Mouse (Mus musculus) right cerebral cortex, postnatal 4 days (tissue): ENCODE measurements around the gene 2200002D01Rik.

Source experiments
- DNase-seq: peaks from one replicate; pipeline ENCODE4 v3.0.0-alpha.2; 2022

The 2200002D01Rik gene

GRCm38 (mm10) chr7:29248261-29248841 lies at the start of gene 2200002D01Rik:
TSS of gene 2200002D01Rik (minus strand) at chr7:29248466.
- DNase-seq = no peak

GRCm38 (mm10) chr7:29296998-29297397 lies 48.7 kb upstream of the 2200002D01Rik start:
- no peak for DNase-seq

DNA sequence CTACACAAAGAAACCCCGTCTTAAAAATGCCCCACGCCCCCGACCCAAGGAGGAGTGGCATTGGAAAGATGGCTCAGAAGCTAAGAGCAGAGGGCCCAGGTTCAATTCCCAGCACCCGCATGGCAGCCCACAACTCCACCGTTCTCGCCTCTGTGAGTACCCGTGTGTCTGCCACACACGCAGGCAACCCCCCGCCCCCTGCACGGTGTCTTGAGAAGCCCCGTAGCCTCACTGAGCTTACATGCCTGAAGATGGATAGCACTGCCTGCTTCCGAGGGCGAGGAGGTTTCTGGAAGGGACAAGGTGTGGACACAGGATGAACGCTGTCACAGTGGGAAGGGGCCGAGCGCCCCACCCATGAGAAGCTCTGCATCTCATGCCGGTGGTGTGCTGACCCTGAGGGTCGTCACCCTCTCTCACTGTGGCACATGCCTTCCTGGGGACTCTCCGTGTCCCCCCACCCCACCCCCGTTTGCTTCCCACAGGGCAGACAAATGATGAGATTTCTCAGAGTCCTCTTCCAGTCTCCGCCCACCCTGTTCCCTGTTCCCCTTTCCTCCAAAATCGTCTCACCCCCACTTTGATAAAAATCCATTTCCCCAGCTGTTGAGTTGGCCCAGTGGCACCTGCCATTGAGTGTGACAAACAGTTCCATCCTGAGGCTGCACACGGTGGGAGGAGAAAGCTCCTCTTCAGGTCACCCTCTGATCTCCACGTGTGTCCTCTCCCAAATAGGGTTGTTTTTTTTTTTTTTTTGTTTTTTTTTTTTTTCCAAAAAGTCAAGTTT lies 47.8 kb upstream of the 2200002D01Rik start:
- no peak for DNase-seq

DNA sequence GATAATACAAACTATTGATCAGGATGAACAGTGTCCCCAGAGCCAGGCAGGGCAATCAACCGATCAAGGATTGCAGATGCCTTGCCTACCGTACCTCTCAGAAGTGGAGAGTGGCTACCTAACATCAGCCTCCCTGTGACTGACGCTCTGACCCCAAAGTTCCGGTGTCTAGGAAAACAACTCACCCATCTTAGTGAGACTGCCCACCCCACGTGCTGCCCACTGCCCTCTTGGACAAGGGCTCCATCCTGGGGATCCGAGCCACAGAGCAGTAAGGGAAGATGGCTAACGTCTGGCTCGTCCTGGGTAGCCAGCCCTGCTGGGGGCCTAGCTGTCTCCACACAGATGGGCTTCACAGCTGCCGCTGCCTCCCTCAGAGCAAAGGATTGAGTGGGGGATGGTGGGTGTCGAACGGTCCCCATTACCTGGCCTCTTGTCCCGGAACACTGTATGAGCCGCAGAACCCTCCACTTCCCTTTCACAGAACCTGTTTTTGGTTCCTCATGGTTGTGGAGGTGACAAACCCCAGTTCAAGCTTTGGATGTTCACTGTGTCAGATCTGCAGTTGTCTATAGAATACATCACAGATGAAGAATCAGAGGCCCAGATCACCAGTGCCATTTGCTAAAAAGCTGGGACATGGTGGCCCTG lies 46.0 kb upstream of the 2200002D01Rik start:
- DNase-seq = no peak

- DNase-seq = no peak
Observed at GRCm38 (mm10) chr7:29293131-29294065, 45.1 kb upstream of the 2200002D01Rik start.

DNA sequence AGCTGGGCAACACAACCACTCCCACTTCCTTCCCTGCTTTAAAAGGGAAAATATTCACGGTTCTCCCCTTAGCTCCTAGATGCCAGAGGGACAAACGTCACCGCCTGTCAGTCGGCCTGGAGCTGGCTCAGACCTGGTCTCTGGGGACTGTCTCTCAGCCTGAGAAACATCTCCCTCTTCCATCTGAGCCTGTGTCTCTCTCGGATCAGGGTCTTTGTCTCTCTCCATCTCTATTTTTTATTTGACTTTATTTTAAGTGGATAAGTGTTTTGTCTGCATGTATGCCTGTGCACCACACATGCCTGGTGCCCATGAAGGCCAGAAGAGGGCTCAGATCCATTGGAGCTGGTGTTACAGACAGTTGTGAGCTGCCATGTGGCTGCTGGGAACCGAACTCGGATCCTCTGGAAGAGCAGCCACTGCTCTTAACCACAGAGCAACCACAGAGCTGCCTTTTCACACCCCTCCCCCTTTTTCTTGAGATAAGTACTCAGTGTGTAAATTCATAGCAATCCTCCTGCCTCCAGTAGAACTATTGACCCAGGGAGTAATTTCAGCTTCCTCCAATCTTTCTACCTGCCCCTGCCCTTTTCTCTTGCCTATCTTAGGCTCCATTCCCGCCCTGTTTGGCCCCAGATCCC lies 44.3 kb upstream of the 2200002D01Rik start:
- no peak for DNase-seq

GRCm38 (mm10) chr7:29291616-29292457 lies 43.6 kb upstream of the 2200002D01Rik start:
- DNase-seq = no peak

DNA sequence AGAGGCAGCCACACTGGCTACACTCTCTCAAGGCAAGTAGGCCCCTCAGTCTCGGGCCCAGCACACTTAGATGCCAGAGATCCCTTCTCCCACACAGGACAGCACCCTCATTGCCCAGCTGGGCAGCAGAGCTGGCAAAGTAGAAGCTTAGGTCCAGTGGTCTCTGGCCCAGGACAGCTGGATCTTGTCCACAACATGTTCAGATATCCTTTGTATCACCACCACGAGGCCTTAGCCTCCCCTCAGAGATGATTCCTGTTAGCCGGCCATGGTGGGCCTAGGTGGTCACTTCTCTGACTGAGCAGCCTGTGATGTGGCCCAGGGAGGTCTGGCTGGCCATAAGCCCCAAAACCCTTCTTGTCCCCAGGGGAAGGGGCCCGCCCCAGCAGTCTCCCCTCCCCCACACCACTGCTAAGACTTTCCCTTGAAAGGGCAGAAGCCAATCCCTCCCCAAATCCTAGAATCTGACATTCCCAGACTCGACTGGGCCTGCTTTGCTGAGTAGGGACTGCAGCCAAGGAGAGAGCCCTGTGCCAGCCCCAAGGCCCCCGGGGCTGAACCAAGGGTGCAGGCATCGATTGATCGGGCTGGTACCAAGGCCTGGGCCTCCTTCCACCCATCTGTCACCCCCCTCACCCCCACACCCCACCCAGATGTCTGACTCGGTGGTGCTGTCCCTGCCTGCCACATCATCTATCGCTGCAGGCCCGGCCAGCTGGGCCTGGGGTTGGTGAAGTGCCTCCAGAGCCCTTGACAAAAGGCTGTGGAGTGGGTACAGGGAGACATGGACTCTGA lies 42.6 kb upstream of the 2200002D01Rik start:
- no peak for DNase-seq

DNA sequence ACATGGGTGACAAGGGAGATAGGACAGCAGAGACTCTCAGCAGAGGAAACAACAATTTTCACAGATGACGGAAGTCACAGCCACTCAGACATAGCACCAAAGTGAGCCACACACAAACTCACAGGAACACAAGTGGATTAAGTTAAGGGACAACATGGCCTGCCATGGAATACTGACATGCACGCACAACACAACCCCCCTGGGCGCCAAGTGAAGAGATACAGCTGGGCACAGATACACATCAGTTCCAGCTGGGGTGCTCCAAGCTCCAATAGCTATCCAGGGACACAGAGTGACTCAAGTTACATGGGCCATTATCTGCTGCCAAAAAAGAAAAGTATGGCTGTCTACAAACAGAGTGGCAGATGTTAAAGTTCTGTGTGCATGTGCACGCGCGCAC lies 41.6 kb upstream of the 2200002D01Rik start:
- no peak for DNase-seq

DNA sequence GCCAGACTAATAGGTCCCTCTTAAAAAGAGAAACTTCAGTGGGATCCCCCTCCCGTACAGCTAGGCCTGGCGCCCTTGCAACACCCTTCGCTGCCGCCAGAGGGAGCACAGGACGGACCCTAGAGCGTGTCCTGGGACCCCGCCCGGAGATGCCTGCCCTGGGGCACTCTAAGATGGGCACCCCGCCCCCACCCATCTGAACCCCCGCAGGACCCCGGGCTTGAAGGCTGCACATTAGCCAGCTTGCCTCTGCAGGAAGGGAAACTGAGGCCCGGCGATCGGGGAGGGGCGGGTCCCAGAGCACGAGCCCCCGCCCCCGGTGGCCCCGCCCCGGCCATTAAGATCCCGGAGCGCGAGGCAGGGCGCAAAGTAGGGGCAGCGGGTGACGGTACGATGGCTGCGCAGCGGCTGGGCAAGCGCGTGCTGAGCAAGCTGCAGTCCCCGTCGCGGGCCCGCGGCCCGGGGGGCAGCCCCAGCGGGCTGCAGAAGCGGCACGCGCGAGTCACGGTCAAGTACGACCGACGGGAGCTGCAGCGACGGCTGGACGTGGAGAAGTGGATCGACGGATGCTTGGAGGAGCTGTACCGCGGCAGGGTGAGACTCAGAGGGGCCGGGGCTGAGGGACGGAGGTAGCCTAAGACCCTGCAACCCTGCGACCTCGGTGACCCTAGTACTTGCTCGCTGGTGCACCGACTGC lies 40.8 kb upstream of the 2200002D01Rik start, which contains the start of gene Ppp1r14a:
Gene Ppp1r14a, plus strand, starts transcription at position 367 of the 697 bp plus-strand sequence.
- DNase-seq = peak; percentile 77

GRCm38 (mm10) chr7:29288079-29288478 lies 39.8 kb upstream of the 2200002D01Rik start:
- no peak for DNase-seq

- DNase-seq = no peak
Observed at GRCm38 (mm10) chr7:29287481-29287880, 39.2 kb upstream of the 2200002D01Rik start.

DNA sequence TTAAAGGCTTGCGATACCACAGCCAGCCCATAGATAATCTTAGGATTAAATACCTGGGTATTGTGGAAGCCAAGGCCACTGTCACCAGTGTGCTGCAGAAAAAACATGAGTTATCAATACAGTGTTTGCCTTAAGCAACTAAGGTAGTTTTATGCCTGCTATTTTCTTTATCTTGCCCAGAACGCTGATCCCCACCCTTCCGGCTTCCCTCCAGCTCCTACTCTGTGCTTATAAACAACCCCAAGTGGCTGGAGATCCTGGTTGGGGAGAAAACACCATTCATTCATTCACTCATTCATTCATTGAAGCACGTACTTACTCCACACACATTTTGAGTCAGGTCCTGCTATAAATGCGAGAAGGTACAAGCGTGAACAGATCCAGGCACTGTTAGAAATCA lies 36.3 kb upstream of the 2200002D01Rik start:
- no peak for DNase-seq

- no peak for DNase-seq
Observed at GRCm38 (mm10) chr7:29283876-29284275, 35.6 kb upstream of the 2200002D01Rik start.

- DNase-seq = no peak
Observed at GRCm38 (mm10) chr7:29282074-29282554, 33.8 kb upstream of the 2200002D01Rik start.

DNA sequence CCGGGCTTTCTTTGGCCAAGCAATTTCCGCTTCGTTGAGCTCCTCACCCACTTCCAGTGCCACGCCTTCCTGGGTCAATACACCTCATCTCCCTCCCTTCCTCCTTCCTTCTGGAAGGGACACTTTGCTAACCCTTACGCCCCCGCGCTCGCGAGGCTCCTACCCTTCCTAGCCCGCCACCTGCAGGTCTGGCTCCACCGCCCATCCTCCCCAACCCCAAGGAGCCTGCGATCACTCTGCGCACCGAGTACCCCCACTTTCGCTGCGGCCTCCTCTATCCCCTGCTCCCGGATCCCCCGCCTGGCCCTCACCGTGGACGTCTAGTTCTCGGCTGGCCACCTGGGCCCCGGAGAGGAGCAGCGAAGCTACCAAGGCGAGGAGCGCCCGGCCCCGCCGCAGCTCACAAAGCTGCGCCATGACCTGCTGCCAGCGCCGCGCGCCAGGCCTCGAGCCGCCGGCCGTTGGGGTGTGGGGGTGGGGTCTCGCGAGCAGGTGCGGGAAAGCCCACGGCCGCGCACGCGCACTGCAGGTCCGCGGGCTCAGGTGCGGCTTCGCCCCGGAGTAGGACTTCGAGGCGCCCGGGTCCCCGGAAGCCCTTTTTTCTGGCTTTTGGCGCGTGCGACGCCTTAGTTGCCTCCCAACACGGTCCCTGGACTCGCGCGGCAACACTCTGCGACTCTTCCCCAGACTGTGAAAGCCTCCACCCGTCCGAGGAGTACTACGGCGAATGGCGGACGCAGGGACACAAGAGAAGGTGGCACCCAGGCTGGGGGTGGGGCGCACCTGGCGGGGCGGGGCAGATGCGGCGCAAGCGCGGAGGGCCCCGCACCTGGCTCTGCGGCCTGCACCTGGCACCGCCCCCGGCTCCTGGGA lies 33.2 kb upstream of the 2200002D01Rik start, which contains the start of gene Spint2:
Gene Spint2, minus strand, starts transcription at position 712 of the 873 bp plus-strand sequence.
- peak; percentile 49 for DNase-seq

DNA sequence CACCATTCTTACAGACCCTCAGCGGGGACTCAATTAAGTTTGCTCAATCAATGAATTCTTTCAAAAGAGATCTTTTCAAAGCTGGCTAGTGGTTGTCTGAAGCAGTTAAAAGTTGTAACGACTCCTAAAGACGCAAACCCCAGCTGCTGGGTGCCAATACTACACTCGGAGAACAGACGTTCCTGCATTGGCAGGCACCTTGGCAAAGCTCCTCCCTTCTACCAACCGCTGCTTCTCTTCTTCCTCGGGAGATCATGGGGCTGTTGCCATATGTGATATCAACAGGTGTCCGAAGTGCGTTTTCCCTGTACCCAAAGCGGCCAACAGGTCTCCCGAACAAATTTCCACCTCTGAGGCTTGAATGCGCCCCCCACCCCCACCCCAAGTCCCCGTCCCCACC lies 32.5 kb upstream of the 2200002D01Rik start:
- no peak for DNase-seq

- DNase-seq = no peak
Observed at GRCm38 (mm10) chr7:29279924-29280323, 31.7 kb upstream of the 2200002D01Rik start.
